Mouse (Mus musculus) liver, embryonic 12.5 days (tissue): ENCODE measurements around the gene Zfp960. TPM values are rescaled to one million over a fixed set of nuclear protein-coding genes. Genes with fewer than 3 reads are reported as not detected.
A peak's percentile ranks its signal among the peaks of the same experiment; 100 is the strongest.
"Not testable (repeated sequence)": the region's sequence is repeated elsewhere in the genome, so short reads cannot be mapped to it uniquely, and the experiment has no call there.

Source experiments
- ATAC-seq: fragments of 200-750 bp; cut with Nextera tagmentation; 2 replicates; pipeline ENCODE4 v1.8.0; 2017; ENCODE audit warnings: moderate number of reproducible peaks, mild to moderate bottlenecking, moderate library complexity
- H3K27ac ChIP-seq: fragments of 300-500 bp; sonication (generic); 2 replicates; pipeline ENCODE4 v1.5.1; 2016; ENCODE audit warnings: mild to moderate bottlenecking
- H3K27me3 ChIP-seq: fragments of 300-500 bp; sonication (generic); replicated peaks from 2 replicates; pipeline ENCODE4 v1.6.1; 2016; ENCODE audit warnings: mild to moderate bottlenecking, moderate library complexity
- H3K36me3 ChIP-seq: fragments of 300-500 bp; sonication (generic); 2 replicates; pipeline ENCODE4 v1.6.1; 2016; ENCODE audit warnings: mild to moderate bottlenecking, moderate library complexity
- H3K4me1 ChIP-seq: fragments of 300-500 bp; sonication (generic); 2 replicates; pipeline ENCODE4 v1.6.1; 2016
- H3K4me2 ChIP-seq: fragments of 300-500 bp; sonication (generic); 2 replicates; pipeline ENCODE4 v1.6.1; 2016; ENCODE audit warnings: mild to moderate bottlenecking, moderate library complexity
- H3K4me3 ChIP-seq: fragments of 300-500 bp; sonication (generic); 2 replicates; pipeline ENCODE4 v1.5.1; 2016; ENCODE audit warnings: mild to moderate bottlenecking, moderate library complexity
- H3K9ac ChIP-seq: fragments of 300-500 bp; sonication (generic); 2 replicates; pipeline ENCODE4 v1.6.1; 2016; ENCODE audit warnings: mild to moderate bottlenecking, moderate library complexity
- H3K9me3 ChIP-seq: fragments of 300-500 bp; sonication (generic); replicated peaks from 2 replicates; pipeline ENCODE4 v1.6.1; 2016; ENCODE audit warnings: mild to moderate bottlenecking, moderate library complexity
- WGBS: fragments of 180-500 bp; shearing (Covaris S2); methylation state at CpG from one replicate; pipeline ENCODE4 v1.1.7; 2016; ENCODE audit not compliant: insufficient replicate concordance; 5-methylcytosine and 5-hydroxymethylcytosine counted together
- polyA plus RNA-seq: library from polyadenylated mRNA; unstranded; fragments of >200 nt; fragmentation: Nextera tagmentation; extraction: Ambion mirVana; gene quantifications from 2 replicates; pipeline ENCODE4 v1.2.1, GENCODE M21; 2016

The Zfp960 gene
- 0.87 and 1.2 TPM in 2 replicates for polyA plus RNA-seq

GRCm38 (mm10) chr17:17063628-17064494, at the start of gene Zfp960:
TSS of gene Zfp960 (plus strand) at chr17:17064113.
- Histone ChIP-seq H3K4me3 (peak within 1 kb of the TSS; percentile 45), H3K4me2 (peak within 1 kb of the TSS; percentile 48)
- not testable (repeated sequence) for H3K9me3 ChIP-seq, H3K4me1 ChIP-seq, H3K27me3 ChIP-seq, H3K36me3 ChIP-seq, H3K27ac ChIP-seq, H3K9ac ChIP-seq
- WGBS: 2% methylated on average over 20 of the region's 21 CpGs
- peak; percentile 91 for ATAC-seq

- H3K9me3 ChIP-seq, H3K9ac ChIP-seq, H3K27ac ChIP-seq, H3K27me3 ChIP-seq, H3K4me2 ChIP-seq, H3K4me3 ChIP-seq, ATAC-seq, H3K4me1 ChIP-seq: not testable (repeated sequence)
- peaks cover 11% of the 10 kb centered on the region for H3K36me3 ChIP-seq
- 79% methylated on average over 2 of the region's 2 CpGs for WGBS
Measured at GRCm38 (mm10) chr17:17018071-17018470, 45.8 kb upstream of the Zfp960 start.

GRCm38 (mm10) chr17:17059566-17059965, 4.3 kb upstream of the Zfp960 start:
- 38% methylated on average over 1 of the region's 1 CpGs for WGBS
- not testable (repeated sequence) for H3K9ac ChIP-seq, H3K27me3 ChIP-seq, ATAC-seq, H3K36me3 ChIP-seq, H3K4me2 ChIP-seq, H3K27ac ChIP-seq, H3K9me3 ChIP-seq, H3K4me3 ChIP-seq, H3K4me1 ChIP-seq

GRCm38 (mm10) chr17:17120830-17121502, 57.1 kb downstream of the Zfp960 start, which contains the start of gene Zfp97:
TSS of gene Zfp97 (plus strand) at chr17:17121415.
- no CpG with 5 or more reads among the region's 8 CpGs for WGBS
- H3K36me3 ChIP-seq: not testable (repeated sequence)
- ATAC-seq: peak; percentile 100

More at GRCm38 (mm10) chr17:17120830-17121502, 57.1 kb downstream of the Zfp960 start, which contains the start of gene Zfp97:
- not testable (repeated sequence) for H3K27me3 ChIP-seq, H3K9me3 ChIP-seq, H3K9ac ChIP-seq, H3K4me3 ChIP-seq, H3K27ac ChIP-seq, H3K4me1 ChIP-seq, H3K4me2 ChIP-seq

Other genes starting within 250 kb of the Zfp960 start
- gene Zfp97, start 57.3 kb downstream of the Zfp960 start, polyA plus RNA-seq: 2.7 and 3.1 TPM in 2 replicates